Mouse (Mus musculus): ENCODE data around the gene Matn1.

Matn1 gene

DNA sequence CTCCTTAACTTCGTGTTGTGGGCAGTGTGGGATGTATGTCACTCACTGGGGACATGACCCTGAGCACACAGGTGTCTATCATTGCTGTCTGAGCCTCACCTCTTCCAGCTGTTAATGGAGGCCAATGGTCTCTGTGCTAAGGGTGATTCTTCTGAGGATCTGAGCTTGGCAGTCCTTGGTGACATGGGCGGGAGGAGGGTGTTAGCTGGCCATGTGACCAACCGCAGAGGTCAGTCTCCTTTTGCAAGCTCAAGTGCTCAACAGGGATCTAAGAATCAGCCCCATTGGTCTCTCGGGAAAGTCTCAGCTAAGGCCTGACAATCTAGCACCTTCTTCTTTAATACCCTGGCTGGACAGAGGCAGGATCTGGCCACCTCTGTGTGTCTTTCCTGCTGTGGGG is 26.6 kb upstream of the Matn1 start:
- no peak for DNase-seq (ENCODE audit: low spot score)

GRCm38 (mm10) chr4:130918805-130919749 is 25.1 kb upstream of the Matn1 start:
- DNase-seq (ENCODE audit: low spot score): no peak

DNA sequence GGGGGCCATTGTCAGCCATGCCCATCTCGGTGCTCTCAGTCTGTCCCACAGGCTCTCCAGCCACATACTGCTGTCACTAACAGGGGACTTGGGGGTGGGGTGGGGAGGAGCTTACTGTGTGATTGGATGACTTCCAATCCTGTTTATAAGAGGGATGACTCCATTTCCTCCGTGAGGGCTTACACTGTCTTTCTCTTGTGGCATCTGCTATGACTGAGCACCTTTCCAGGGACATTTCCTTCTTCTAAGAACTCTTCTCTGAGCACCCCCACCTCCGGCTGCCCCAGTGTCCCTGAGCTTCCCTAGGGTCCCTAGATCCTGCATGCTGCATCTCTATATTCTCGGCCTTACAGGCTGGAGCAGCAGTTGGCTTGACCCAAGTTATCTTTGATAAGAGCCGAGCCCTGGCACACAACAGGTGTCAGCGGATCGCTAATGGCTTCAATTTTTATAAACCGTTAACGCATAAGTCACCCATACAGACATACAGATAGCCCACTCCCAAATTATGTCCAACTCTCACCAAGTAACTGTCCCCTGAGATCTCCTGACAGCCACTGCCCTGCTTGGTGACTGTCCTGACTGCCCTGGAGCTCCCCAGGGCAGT is 24.3 kb upstream of the Matn1 start:
- no peak for DNase-seq (ENCODE audit: low spot score)

DNA sequence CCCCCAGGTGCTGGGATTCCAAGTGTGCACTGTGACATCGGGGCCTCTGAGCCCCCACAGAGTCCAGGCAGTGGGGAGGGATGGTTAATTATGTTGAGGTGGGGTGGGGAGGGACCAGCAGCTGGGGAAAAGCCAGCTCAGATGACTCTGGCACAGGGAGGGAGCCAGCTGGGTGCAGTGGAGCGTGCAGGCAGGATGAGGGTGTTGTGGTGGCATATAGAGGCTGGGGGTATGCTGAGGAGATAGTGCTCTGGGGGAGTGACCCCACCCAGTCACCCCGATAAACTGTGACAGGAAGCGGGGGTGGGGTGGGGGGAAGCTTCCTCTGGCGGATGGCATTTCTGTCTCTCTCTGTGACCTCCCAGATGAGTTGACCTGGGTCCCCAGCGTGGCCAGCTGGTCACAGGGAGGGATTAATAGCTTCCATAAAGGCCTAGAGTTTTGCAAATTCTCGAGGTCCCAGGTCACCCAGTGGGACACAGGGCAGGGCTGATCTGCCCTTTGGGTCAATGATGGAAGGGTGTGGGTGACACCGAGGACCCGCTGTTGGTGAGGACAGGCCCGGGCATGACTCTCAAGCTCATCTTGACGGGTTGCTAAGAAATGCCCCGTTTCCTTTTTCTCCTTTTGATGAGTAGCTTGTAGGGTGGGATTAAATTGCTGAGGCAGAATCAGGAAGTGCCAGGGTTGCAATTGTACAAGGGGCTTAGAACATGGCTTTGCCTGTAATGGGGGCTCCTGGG is 23.1 kb upstream of the Matn1 start:
- DNase-seq (ENCODE audit: low spot score): no peak

- no peak for DNase-seq (ENCODE audit: low spot score)
These were observed 22.2 kb upstream of the Matn1 start for GRCm38 (mm10) chr4:130921986-130922385.

GRCm38 (mm10) chr4:130926274-130926673 is 17.9 kb upstream of the Matn1 start:
- no peak for DNase-seq (ENCODE audit: low spot score)

- no peak for DNase-seq (ENCODE audit: low spot score)
These were observed 16.4 kb upstream of the Matn1 start for GRCm38 (mm10) chr4:130927821-130928220.

DNA sequence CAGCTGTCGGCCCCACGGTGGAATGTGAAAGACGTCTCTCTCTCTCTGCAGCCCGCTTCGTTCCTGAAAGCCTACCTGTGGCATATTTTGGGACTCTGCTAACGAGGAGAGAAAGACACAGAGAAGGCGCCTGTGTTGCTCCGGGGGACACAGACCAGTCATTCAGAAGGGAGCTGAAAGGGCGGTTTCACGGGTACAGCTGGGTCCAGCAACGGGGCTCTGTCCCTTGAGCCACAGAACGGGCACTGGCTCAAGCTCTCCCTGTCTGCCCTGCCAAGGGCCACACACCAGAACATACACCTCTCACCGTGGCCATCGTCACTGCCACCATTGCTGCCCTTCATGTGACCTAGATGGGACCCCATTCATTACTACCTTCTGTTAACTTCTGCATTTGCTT is 1.5 kb upstream of the Matn1 start:
- no peak for DNase-seq (ENCODE audit: low spot score)

GRCm38 (mm10) chr4:130944779-130945178 is 594 bp downstream of the Matn1 start:
- no peak for DNase-seq (ENCODE audit: low spot score)

GRCm38 (mm10) chr4:130947094-130947647 is 3.0 kb downstream of the Matn1 start:
- DNase-seq (ENCODE audit: low spot score): peak; percentile 21

DNA sequence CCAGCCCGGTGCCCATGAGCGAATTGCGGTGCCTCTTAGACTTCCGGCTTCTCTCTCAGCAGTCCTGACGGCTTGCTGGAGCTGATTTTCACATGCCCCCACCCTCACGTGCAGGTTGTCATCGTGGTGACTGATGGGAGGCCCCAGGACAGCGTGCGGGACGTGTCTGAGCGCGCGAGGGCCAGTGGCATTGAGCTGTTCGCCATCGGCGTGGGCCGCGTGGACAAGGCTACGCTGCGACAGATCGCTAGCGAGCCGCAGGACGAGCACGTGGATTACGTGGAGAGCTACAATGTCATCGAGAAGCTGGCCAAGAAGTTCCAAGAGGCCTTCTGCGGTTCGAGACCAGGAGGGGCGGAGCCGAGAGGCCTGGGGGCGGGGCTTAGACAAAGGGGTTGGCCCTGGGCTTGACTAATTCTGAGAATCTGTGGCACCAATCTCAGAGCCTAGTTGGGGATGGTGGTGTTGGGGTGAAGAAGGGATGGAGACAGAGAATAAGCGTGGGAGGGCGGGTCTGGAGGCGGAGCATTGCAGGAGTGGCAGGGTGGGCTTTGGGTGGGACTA is 5.7 kb downstream of the Matn1 start:
- DNase-seq (ENCODE audit: low spot score): no peak

DNA sequence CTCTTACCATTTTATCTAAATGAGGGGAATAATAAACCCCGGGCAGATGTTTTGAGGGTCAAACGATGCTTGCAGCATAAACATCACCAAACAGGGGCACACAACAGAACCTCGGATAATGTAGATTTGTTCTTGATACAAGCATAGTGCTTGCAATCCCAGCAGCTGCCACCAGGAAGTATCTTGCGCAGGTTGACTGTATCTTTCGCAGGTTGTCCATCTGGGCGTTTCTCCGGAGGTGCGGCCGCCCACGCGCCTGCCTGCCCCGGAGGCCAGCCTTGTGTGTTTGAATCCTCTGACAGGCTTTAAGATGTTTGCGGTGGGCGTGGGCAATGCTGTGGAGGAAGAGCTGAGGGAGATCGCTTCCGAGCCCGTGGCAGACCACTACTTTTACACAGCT is 8.3 kb downstream of the Matn1 start:
- DNase-seq (ENCODE audit: low spot score): no peak

- no peak for DNase-seq (ENCODE audit: low spot score)
These were observed 13.0 kb downstream of the Matn1 start for GRCm38 (mm10) chr4:130957156-130957555.

DNA sequence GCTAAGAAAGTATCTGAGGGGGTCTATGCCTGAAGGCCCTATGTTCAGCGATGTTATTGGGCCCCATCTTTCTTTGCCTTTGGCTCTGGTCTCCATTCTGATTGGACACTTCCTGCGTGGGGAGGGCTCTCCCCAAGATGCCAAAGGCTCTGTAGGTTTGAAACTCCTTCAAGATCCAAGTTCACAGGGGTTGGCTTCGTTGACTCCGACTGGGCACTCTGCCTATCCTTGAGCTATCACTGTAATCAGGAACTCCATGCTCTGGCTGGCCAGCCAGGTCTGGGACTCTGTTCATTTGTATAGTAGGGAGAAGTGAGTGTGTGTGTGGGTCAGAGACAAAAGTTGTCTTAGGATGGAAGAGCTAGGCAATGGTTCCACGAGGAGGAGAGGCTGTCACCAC is 14.6 kb downstream of the Matn1 start:
- DNase-seq (ENCODE audit: low spot score): no peak

- no peak for DNase-seq (ENCODE audit: low spot score)
These were observed 15.5 kb downstream of the Matn1 start for GRCm38 (mm10) chr4:130959678-130960077.

DNA sequence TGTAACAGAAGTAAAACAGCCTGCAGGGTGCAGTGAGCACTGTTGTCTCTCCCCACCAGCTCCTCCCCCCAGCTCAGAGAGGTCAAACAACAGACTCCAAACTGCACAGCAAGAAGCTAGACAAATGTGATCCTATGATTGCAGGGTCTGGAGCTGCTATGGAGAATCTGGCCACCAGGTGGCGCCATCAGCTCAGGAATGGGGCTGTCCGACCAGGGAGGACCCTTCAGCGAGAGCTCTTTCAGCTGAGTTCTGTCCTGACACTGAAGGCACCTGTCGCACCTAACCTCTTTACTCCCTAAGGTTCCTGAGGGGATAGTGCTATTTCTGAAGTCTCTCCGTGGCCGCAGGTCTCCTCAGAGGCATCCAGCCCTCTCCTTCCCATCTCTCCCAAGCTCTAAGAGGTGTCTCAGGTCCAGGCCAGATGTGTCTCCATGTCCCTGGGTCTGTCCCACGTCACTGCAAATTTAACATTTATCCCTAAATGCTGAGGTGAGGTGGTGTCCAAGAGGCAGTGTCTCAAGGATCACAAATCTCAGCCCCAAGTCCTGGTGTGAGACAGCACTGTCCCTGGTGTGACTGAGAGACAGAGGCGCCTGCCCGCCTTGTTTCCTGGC is 16.0 kb downstream of the Matn1 start:
- DNase-seq (ENCODE audit: low spot score): peak; percentile 69

- DNase-seq (ENCODE audit: low spot score): no peak
These were observed 27.1 kb downstream of the Matn1 start for GRCm38 (mm10) chr4:130971278-130971677.

GRCm38 (mm10) chr4:130972421-130972829 is 28.2 kb downstream of the Matn1 start:
- DNase-seq (ENCODE audit: low spot score): no peak

GRCm38 (mm10) chr4:130973332-130974263 is 29.4 kb downstream of the Matn1 start:
- no peak for DNase-seq (ENCODE audit: low spot score)

- no peak for DNase-seq (ENCODE audit: low spot score)
These were observed 34.8 kb downstream of the Matn1 start for GRCm38 (mm10) chr4:130978981-130979380.
